Mouse (Mus musculus): ENCODE measurements around the gene Cnih3.
A peak's percentile ranks its signal among the peaks of the same experiment; 100 is the strongest.

Cnih3 gene

GRCm38 (mm10) chr1:181459431-181460105, 107.1 kb downstream of the Cnih3 start:
- DNase-seq, result no peak

- DNase-seq, result no peak
Measured at GRCm38 (mm10) chr1:181460283-181460682, 107.9 kb downstream of the Cnih3 start.

DNA sequence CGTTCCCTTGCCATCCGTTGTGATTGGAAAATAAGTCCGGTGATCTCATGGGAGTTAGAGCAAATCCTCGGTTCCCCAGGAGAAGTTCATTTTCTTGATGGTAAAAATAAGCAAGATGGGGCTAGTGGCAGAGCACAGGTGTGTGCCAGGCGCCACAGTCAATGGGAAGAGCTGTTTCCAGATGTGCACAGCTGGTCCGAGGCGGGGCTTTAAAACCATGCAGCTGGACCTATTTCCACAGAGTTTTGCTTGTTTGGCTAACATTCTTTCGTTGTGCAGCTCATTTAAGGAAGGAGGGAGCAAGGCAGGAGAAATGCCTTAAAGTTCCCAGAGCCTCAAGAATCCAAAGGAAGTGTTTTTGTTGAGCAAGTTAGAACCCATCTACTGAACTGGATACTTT, 109.1 kb downstream of the Cnih3 start:
- no peak for DNase-seq

- no peak for DNase-seq
Measured at GRCm38 (mm10) chr1:181462051-181462905, 109.8 kb downstream of the Cnih3 start.

- no peak for DNase-seq
Measured at GRCm38 (mm10) chr1:181462906-181463179, 110.4 kb downstream of the Cnih3 start.

- no peak for DNase-seq
Measured at GRCm38 (mm10) chr1:181465027-181465426, 112.6 kb downstream of the Cnih3 start.

DNA sequence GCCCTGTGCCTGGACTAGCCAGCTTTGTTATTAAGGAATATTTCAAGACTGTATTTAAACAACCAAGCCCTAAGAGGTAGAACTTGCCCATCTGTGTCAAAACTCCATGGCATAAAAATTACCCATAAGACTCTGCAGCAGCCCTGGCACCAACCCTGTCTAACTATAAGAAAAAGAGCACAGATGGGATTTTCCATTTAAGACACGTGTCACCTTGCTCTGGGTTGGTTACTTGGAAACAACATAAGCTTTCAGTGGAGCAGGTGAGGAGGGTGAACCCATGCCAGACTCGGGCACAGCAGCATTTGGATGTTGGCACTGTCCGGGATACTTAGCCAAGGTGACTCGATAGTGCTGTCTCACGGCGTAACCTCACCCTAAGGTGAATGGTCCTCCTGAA, 113.6 kb downstream of the Cnih3 start:
- DNase-seq, result no peak

GRCm38 (mm10) chr1:181466601-181467320, 114.3 kb downstream of the Cnih3 start:
- DNase-seq, result no peak

DNA sequence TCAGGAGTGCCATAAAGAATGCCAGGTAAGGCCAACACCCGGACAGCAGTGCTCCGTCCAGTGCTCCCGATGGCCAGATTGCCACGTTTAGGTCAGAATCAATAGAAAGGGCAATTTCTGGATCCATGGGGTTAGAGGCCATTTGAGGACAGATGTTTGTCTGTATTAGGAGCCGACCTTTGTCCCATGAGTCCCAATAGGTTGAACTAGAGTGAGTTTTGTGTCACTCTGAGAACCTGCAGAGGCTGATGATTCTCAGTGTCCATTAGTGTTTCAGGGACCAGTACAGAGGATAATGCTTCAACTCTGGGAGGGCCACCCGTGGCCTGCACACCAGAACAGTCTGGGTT, 114.9 kb downstream of the Cnih3 start:
- DNase-seq, result no peak

DNA sequence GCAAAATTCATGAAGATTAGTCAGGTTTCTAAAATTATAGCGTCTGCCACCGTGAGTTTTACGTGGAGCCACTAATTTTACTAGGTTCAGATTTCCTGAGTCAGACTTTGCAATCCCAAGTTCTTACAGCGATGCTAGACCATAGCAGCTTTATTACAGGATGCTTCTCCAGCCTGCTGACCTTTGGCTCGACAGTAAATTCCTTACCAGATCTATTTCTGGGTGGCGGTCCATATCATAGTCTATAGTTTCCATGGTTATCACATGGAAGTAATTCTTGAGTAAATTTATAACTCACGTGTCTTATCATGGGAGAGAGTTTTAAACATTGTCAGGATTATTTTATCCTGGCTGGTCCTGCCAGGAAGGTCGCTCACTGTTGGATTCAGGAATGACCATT, 117.0 kb downstream of the Cnih3 start:
- DNase-seq, result no peak

DNA sequence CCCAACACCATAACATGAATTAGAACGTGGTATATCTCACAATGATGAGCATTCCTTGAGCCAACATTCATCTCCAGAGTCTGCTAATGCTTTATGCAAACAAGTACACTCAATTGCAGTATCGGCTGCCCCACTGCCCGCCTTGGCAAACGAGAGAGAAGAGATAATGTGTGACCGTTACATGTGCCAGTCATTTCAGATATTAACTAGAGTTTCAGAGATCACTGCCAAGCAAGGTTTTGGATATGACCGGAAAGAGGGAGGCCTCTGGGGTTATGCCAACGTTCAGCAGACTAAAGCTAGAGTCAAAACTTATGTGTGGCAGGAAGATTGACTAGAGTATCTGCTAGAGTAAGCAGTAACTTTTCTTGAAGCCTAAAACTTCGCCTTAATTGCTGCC, 123.7 kb downstream of the Cnih3 start:
- peak; percentile 12 for DNase-seq

- no peak for DNase-seq
Measured at GRCm38 (mm10) chr1:181476557-181476956, 124.1 kb downstream of the Cnih3 start.

DNA sequence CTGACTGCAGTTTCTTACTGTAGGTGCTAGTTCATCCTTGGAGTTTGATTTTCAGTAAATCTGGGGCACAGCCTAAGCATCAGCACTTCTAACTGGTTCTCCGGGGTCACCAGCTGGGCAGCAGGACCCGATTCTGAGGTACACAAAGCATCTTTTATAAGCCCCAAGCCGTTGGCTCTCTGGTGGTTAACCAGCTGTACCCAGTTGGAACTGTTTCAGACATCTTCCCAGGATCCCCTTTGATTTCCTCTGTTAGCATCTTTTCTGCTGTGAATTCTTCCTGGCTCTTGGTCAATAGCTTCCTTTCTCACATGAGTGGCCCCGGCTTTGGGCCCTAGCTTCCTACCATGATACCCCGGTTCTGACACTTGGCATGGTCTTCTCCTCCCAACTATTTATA, 132.3 kb downstream of the Cnih3 start:
- no peak for DNase-seq

DNA sequence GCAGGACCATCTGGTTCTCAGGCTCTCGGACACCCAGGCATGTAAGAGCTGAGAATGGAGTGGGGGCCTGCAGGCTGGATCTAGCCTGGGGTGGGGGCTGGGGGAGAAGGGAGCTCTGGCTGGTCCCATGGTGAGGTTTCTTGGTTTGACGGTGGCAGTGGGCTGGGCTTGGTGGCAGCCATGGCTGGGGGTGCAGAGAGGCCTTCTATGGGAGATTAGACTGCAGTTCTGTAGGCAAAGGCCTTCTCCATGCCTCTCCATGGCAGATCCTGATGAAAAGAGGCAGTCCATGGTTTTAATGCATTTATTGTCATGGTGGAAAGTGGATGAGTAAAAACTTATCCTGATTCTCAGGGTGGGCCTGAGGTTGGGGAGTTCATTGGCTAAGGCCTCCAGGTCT, 151.0 kb downstream of the Cnih3 start:
- DNase-seq, result no peak

GRCm38 (mm10) chr1:181505367-181505766, 152.9 kb downstream of the Cnih3 start:
- peak; percentile 13 for DNase-seq

Data from kidney, adult 18-20 months (tissue).